Mouse (Mus musculus): ENCODE measurements around the gene Cdc14a.

Cdc14a gene

DNA sequence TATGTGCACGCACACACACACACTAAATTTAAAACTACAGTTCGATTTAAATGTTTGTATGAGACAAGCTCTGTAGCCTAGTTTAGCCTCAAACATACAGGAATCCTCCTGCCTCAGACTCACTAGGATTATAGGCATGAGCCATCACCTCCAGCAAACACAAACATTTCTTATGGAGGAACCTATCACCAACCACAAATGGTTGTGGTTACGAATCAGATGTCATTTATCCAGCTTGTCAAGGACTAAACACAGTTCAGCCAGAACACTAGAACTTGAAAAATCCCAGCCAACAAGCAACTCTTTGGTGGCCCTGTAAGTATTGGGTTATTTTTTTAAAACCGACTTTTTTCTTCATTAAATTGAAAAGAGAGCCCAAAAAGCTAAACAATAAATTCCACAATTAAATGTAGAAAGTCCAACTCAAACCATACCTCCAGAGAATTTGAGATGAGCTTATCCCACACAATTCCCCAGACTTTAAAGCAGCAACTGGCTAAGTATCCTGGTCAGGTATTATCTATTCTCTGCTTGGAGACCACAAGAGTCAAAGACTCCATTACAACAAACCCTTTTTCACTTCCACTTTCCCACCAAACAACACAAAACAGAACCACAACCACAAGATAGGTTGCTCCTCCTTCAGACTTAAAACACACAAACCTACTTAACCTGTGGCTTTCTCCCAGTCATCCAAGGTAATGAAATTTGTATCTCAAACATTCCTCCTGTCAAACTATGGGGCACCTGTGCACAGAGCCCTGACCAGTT is 10.7 kb downstream of the Cdc14a start:
- DNase-seq, result no peak

GRCm38 (mm10) chr3:116410051-116410450 is 13.8 kb downstream of the Cdc14a start:
- DNase-seq, result no peak

- DNase-seq, result no peak
Measured at GRCm38 (mm10) chr3:116409486-116409885, 14.3 kb downstream of the Cdc14a start.

- DNase-seq, result no peak
Measured at GRCm38 (mm10) chr3:116408856-116409255, 15.0 kb downstream of the Cdc14a start.

GRCm38 (mm10) chr3:116405516-116405915 is 18.3 kb downstream of the Cdc14a start:
- no peak for DNase-seq

- no peak for DNase-seq
Measured at GRCm38 (mm10) chr3:116401436-116401835, 22.4 kb downstream of the Cdc14a start.

- no peak for DNase-seq
Measured at GRCm38 (mm10) chr3:116399349-116400090, 24.3 kb downstream of the Cdc14a start.

DNA sequence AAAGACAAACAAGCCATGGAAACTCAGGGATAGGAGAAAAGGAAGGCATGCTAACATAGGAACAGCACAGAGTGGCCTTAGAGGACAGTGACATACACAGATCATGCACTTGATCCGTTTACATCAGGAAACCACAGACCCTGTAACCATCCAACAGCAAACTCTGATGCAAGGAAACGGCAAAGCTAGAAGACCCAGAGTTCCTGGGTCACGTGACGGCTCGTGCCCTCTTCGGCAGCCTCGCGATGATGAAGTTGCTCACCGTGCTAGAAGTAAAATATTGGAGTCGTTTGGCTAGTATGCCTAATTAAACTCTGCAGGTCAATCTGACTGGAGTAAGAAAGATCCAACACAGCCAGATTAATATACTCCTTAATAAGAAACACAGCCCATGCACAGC is 25.3 kb downstream of the Cdc14a start:
- no peak for DNase-seq

DNA sequence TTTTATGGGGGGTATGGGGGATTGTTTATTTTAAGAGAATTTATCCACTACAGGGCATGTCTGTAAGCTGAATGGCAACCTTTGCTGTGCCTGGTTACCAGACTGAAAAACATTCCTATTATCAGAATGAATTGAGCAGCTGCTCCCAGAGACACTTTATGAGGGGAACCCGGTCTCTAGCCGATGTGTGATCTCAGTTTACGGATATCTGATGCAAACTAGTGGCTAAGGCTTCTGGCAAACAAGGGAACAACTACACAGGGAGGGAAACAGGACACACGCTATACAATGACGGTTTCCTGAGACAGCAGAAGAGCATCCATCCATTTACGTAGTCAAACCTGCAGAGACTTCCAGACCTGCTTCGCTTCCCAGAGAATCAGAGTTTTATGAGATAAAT is 25.9 kb downstream of the Cdc14a start:
- no peak for DNase-seq

DNA sequence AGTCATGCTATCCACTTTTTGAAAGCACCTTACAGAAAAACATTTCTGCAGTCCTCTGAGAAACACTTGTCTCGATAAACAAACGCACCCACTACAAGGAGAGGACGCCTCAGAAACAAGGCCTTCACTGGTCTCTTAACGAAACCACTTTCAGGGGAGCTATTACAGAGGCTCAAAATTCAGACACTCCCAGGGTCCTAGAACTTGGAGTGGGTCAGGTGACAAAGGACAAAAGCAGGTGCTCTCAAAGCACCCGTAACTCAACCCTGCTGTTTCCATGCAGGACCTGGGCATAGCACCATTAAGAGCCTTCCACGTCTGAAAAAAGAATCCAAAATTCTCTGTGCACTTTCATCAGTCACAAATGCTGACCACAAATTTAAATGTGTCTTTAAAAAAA is 26.5 kb downstream of the Cdc14a start:
- DNase-seq, result no peak

GRCm38 (mm10) chr3:116396571-116396970 is 27.3 kb downstream of the Cdc14a start:
- DNase-seq, result no peak

DNA sequence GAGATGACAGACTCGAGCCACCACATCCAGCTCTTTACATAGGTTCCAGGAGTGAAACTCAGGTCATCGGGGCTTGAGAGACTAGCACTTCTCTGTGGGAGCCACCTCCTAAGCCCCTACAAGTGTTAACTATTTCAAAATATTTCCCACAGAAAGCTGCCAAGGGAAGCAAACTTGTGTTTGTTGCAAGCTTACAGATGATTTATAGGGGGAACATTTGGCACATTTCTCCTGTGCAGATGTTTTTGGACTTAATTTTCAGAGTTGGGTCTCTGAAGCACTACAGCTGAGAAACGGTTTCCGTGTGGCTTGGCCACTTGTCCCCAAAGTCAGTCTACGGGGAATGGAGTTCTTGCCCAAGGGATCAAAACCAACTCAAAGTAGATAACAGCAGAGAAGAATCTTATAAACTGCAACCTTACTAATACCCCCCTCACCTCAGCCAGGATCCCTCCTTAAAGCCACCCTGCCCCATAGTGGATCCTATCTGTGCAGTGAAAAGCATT is 28.9 kb downstream of the Cdc14a start:
- DNase-seq, result no peak

- DNase-seq, result no peak
Measured at GRCm38 (mm10) chr3:116391399-116391798, 32.4 kb downstream of the Cdc14a start.

GRCm38 (mm10) chr3:116389500-116390470 is 34.0 kb downstream of the Cdc14a start:
- no peak for DNase-seq

DNA sequence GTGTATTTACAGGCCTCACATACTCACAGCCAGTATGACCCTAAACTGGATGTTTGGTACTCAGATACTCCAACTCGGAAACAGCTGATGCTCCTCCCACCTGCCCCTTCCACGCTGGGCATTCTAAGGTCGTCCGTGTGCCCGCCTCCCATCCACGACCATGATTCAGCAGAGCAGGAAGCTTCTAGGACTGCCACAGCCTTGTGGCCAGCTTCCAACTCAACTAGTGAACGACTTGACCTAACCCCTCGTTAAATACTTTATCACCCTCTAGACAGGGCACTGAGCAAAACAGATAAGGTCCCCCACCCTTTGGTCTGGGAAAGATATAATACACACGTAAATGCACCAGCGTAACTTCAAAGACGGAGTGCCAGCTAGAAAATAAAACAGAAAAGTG is 35.0 kb downstream of the Cdc14a start:
- DNase-seq, result no peak

GRCm38 (mm10) chr3:116386886-116387285 is 36.9 kb downstream of the Cdc14a start:
- no peak for DNase-seq

- DNase-seq, result no peak
Measured at GRCm38 (mm10) chr3:116386342-116386741, 37.5 kb downstream of the Cdc14a start.

DNA sequence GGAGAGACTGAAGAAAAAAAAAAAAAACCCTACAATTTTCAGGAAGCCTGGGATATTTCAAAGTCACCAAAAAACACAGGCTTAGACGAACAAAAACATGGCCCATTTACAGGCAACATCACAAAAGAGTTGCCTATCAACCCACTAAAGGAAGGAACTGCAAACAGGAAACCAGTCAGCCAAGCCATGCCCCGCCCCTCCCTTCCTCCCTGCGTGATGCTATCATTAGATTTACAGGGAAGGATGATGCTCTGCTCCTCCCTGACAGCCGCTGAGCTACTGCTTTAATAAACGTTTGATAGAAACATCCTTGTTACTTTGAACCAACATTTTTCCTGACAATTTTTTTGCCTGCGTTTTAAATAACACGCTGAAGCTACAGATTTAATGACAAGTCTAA is 39.5 kb downstream of the Cdc14a start:
- no peak for DNase-seq

GRCm38 (mm10) chr3:116380319-116380718 is 43.5 kb downstream of the Cdc14a start:
- no peak for DNase-seq

DNA sequence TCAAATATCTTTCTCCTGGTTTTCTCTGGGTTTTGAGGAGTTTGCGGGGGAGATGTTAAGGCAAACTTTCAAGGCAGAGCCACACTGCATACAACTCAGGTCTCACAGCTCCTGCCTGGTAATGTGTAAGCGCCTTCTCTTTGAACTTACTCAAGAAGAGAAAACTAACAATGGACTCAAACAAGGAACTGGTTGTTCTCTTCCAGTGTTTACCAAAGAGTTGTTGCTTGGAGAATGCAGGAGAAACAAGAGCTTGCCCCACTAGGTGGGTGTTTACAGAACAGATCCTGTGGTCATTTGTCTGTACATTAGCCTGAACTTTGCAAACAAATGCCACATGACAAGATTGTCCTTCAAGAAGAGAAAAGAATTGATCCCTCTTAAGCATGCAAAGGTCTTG is 48.4 kb downstream of the Cdc14a start:
- DNase-seq, result no peak

GRCm38 (mm10) chr3:116374486-116374885 is 49.3 kb downstream of the Cdc14a start:
- DNase-seq, result no peak

- DNase-seq, result no peak
Measured at GRCm38 (mm10) chr3:116373196-116373595, 50.6 kb downstream of the Cdc14a start.

DNA sequence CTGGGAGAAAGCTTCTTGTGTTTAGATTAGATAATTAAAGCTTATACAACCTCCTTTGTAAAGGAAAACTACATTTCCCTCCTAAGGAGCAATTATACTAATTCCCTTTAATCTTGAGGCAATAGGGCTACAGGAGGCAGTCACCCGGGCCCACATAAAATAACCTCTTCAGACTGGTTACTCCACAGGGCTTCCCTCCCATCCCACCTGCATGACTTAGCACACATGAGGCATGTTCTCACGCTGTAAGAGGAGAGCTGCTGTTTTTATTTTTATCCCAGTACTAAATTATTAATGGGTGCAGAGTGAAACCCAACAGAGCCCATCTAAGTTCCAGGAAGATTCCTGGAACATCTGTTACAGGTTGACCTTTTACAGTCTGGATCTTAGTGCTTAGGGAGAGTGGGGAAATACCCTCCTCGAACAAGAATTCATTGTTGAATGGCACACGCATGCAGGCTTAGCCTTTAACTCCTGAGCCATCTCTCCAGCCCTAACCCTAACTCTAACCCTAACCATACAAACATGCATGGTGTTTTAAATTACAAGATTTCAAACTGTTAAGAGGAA is 54.9 kb downstream of the Cdc14a start:
- DNase-seq, result no peak

Data from cerebellum, adult 11-12 months (tissue).